Mouse (Mus musculus): ENCODE data around the gene Mis12.

- no peak for TF ChIP-seq CTCF (conservative IDR thresholded peaks at IDR 0.05; ENCODE audit: low read length)
- TF ChIP-seq NANOG (IDR thresholded peaks at IDR 0.05; ENCODE audit: borderline replicate concordance, low read length): no peak
Observed at GRCm38 (mm10) chr11:71007831-71008230, 11.6 kb upstream of the Mis12 start.

Data from E14TG2a.4 (cell line).